ENCODE assay signal across 11 mouse cellular contexts in genomic region chr10:87484831-87485720, GRCm38 (mm10). TPM values are rescaled to one million over a fixed set of nuclear protein-coding genes. Genes with fewer than 3 reads are reported as not detected.
DNase-seq lines count a peak whose midpoint lies in the region; ATAC-seq and TF ChIP-seq lines count a peak whose summit lies in the region.
"Had no signal": no experiment of that assay in that cellular context is flagged by ENCODE, and none has a peak within 500 bp of the region (broad histone marks: within the 10 kb centered on the region; RNA-seq: fewer than 3 reads in every experiment).

No protein-coding gene starts in this region.

- H3K9me3 ChIP-seq in forebrain, embryonic 10.5 days = peaks cover 2% of the 10 kb centered on the region; the same call in 1 of the 2 replicates
- no peaks in the 10 kb centered on the region for H3K9me3 ChIP-seq in limb, embryonic 10.5 days (replicated peaks)
- no peaks in the 10 kb centered on the region for H3K9me3 ChIP-seq in liver, embryonic 11.5 days (ENCODE audit: control insufficient read depth, low read length)
- H3K9me3 ChIP-seq: embryonic facial prominence, embryonic 15.5 days; stomach, embryonic 15.5 days had no signal

- peak; percentile 37 for DNase-seq in right cerebral cortex, postnatal 25 days
- no peak for DNase-seq in right cerebral cortex, postnatal 14 days
- DNase-seq in forebrain, embryonic 10.5 days (ENCODE audit: extremely low spot score, low spot score) = no peak
- DNase-seq in limb, embryonic 10.5 days (ENCODE audit: low spot score) = no peak
- peak; percentile 55 for DNase-seq in retina, embryonic 14.5 days (ENCODE audit: low spot score)
- no peak for DNase-seq in liver, embryonic 11.5 days (ENCODE audit: low spot score)
- DNase-seq in kidney, postnatal 10 days = no peak
- DNase-seq in gastrocnemius, adult 2 months = no peak

- H3K4me2 ChIP-seq in liver, embryonic 11.5 days = no peak overlapping the region

- H3K4me3 ChIP-seq in forebrain, embryonic 10.5 days = peak overlapping the region; percentile 51
- H3K4me3 ChIP-seq in limb, embryonic 10.5 days = 0 out of 2 replicates have a peak overlapping the region, but pooled peaks have one; percentile 39
- H3K4me3 ChIP-seq in liver, embryonic 11.5 days (ENCODE audit: low read depth, low read length) = no peak overlapping the region
- H3K4me3 ChIP-seq in gastrocnemius, adult 2 months = no peak overlapping the region
- H3K4me3 ChIP-seq: stomach, embryonic 15.5 days had no signal

- H3K36me3 ChIP-seq in forebrain, embryonic 10.5 days (replicated peaks) = no peaks in the 10 kb centered on the region
- H3K36me3 ChIP-seq in limb, embryonic 10.5 days = no peaks in the 10 kb centered on the region
- H3K36me3 ChIP-seq in liver, embryonic 11.5 days (ENCODE audit: control insufficient read depth, insufficient read depth, low read length) = no peaks in the 10 kb centered on the region
- H3K36me3 ChIP-seq: embryonic facial prominence, embryonic 15.5 days; stomach, embryonic 15.5 days had no signal

- intact Hi-C loops in gastrocnemius, adult 2 months (cut with DNase I) = no loop called here

- TF ChIP-seq CTCF in gastrocnemius, adult 2 months (IDR thresholded peaks at IDR 0.05) = no peak

- 0% methylated on average over 17 of the region's 17 CpGs for whole genome bisulfite sequencing in forebrain, embryonic 10.5 days
- WGBS in limb, embryonic 10.5 days = 1% methylated on average over 17 of the region's 17 CpGs
- WGBS in liver, embryonic 11.5 days = 5% methylated on average over 17 of the region's 17 CpGs

- no peak for ATAC-seq in liver, embryonic 11.5 days (replicated peaks; ENCODE audit: low FRiP score)

- H3K4me1 ChIP-seq in forebrain, embryonic 10.5 days = peaks cover 56% of the 10 kb centered on the region
- peaks cover 31% of the 10 kb centered on the region for H3K4me1 ChIP-seq in limb, embryonic 10.5 days
- no peaks in the 10 kb centered on the region for H3K4me1 ChIP-seq in liver, embryonic 11.5 days (replicated peaks; ENCODE audit: control insufficient read depth, insufficient read depth, low read length)

- H3K9ac ChIP-seq in liver, embryonic 11.5 days (ENCODE audit: low read depth, low read length) = no peak overlapping the region
- H3K9ac ChIP-seq: embryonic facial prominence, embryonic 15.5 days; stomach, embryonic 15.5 days had no signal

- peak overlapping the region; percentile 59 for H3K27ac ChIP-seq in forebrain, embryonic 10.5 days
- H3K27ac ChIP-seq in limb, embryonic 10.5 days = no peak overlapping the region
- no peak overlapping the region for H3K27ac ChIP-seq in liver, embryonic 11.5 days (ENCODE audit: low read depth, low read length)
- no peak overlapping the region for H3K27ac ChIP-seq in gastrocnemius, adult 2 months
- H3K27ac ChIP-seq: embryonic facial prominence, embryonic 15.5 days; stomach, embryonic 15.5 days had no signal

- peaks cover 83% of the 10 kb centered on the region for H3K27me3 ChIP-seq in forebrain, embryonic 10.5 days (ENCODE audit: poor library complexity, severe bottlenecking)
- H3K27me3 ChIP-seq in limb, embryonic 10.5 days (ENCODE audit: low read depth, poor library complexity, severe bottlenecking) = peaks cover 72% of the 10 kb centered on the region
- peaks cover 61% of the 10 kb centered on the region for H3K27me3 ChIP-seq in liver, embryonic 11.5 days (replicated peaks; ENCODE audit: control insufficient read depth, insufficient read depth, low read length)

RNA-seq across cellular contexts. Expression of gene Ascl1, which starts 8.4 kb away (rescaled TPM):
- 15.6 and 17.3 TPM in 2 replicates for polyA plus RNA-seq in forebrain, embryonic 10.5 days (2016; fragmentation: Nextera tagmentation; extraction: Ambion mirVana)
- polyA plus RNA-seq in limb, embryonic 10.5 days (2016; fragmentation: Nextera tagmentation; extraction: Ambion mirVana) = 0.14 and 0.15 TPM in 2 replicates
- 0.78 and 0.91 TPM in 2 replicates for polyA plus RNA-seq in liver, embryonic 11.5 days (2014; fragmentation: Nextera tagmentation; extraction: Ambion mirVana)
- total RNA-seq in gastrocnemius, adult 2 months (2021) = not detected
- total RNA-seq: granulocyte monocyte progenitor cell, adult 5-6 weeks had no signal

RNA-seq across cellular contexts. Expression of gene Pah, which starts 36.5 kb away (rescaled TPM):
- polyA plus RNA-seq in forebrain, embryonic 10.5 days (2016; fragmentation: Nextera tagmentation; extraction: Ambion mirVana) = not detected in 2 replicates
- polyA plus RNA-seq in limb, embryonic 10.5 days (2016; fragmentation: Nextera tagmentation; extraction: Ambion mirVana) = not detected in 2 replicates
- 4.6 and 5.0 TPM in 2 replicates for polyA plus RNA-seq in liver, embryonic 11.5 days (2014; fragmentation: Nextera tagmentation; extraction: Ambion mirVana)
- total RNA-seq in gastrocnemius, adult 2 months (2021) = not detected
- total RNA-seq: granulocyte monocyte progenitor cell, adult 5-6 weeks had no signal
- polyA plus RNA-seq: embryonic facial prominence, embryonic 15.5 days had no signal

Comparison
In these comparisons a context has a peak if more than half of its experiments do, and no peak if none do; other contexts are left out.
1. DNase-seq: peak in right cerebral cortex, postnatal 25 days (single experiment) and retina, embryonic 14.5 days (single experiment); none in right cerebral cortex, postnatal 14 days (single experiment), forebrain, embryonic 10.5 days (single experiment), limb, embryonic 10.5 days (single experiment), liver, embryonic 11.5 days (single experiment), kidney, postnatal 10 days (single experiment) and gastrocnemius, adult 2 months (single experiment).
2. H3K4me3 ChIP-seq: peak in forebrain, embryonic 10.5 days (single experiment) and limb, embryonic 10.5 days (single experiment); none in liver, embryonic 11.5 days (single experiment) and gastrocnemius, adult 2 months (single experiment).